Comparison of ENCODE assay signal across 19 mouse cellular contexts in genomic region chr14:28525566-28525965, GRCm38 (mm10). TPM values are rescaled to one million over a fixed set of nuclear protein-coding genes. Genes with fewer than 3 reads are reported as not detected.
DNase-seq lines count a peak whose midpoint lies in the region; ATAC-seq and TF ChIP-seq lines count a peak whose summit lies in the region.
"Had no signal": no experiment of that assay in that cellular context is flagged by ENCODE, and none has a peak within 500 bp of the region (broad histone marks: within the 10 kb centered on the region; RNA-seq: fewer than 3 reads in every experiment).

No protein-coding gene starts in this region.

- peaks cover 48% of the 10 kb centered on the region for H3K4me1 ChIP-seq in embryonic facial prominence, embryonic 13.5 days
- H3K4me1 ChIP-seq in embryonic facial prominence, embryonic 10.5 days, result peaks cover 20% of the 10 kb centered on the region
- no peaks in the 10 kb centered on the region for H3K4me1 ChIP-seq in lung, embryonic 16.5 days (replicated peaks; ENCODE audit: control insufficient read depth, insufficient read depth, low read length)
- peaks cover 2% of the 10 kb centered on the region; the same call in 1 of the 2 replicates for H3K4me1 ChIP-seq in embryonic fibroblast, embryonic 13.5 days (ENCODE audit: control insufficient read depth, insufficient read depth, low read length)
- no peaks in the 10 kb centered on the region for H3K4me1 ChIP-seq in kidney, adult 2 months (ENCODE audit: control insufficient read depth, insufficient read depth, low read length)
- H3K4me1 ChIP-seq: forebrain, embryonic 12.5 days; intestine, embryonic 15.5 days had no signal

- no peaks in the 10 kb centered on the region for H3K9me3 ChIP-seq in embryonic facial prominence, embryonic 13.5 days
- H3K9me3 ChIP-seq in embryonic facial prominence, embryonic 10.5 days, result no peaks in the 10 kb centered on the region
- no peaks in the 10 kb centered on the region for H3K9me3 ChIP-seq in lung, embryonic 16.5 days (ENCODE audit: control insufficient read depth, low read length)
- H3K9me3 ChIP-seq: forebrain, embryonic 12.5 days; heart, embryonic 15.5 days; intestine, embryonic 15.5 days had no signal

- H3K4me2 ChIP-seq in embryonic facial prominence, embryonic 13.5 days, result no peak overlapping the region
- no peak overlapping the region for H3K4me2 ChIP-seq in lung, embryonic 16.5 days (ENCODE audit: low read depth, low read length)
- H3K4me2 ChIP-seq: forebrain, embryonic 12.5 days; heart, embryonic 15.5 days; hindbrain, embryonic 14.5 days; intestine, embryonic 15.5 days had no signal

- H3K4me3 ChIP-seq in embryonic facial prominence, embryonic 13.5 days, result no peak overlapping the region
- no peak overlapping the region for H3K4me3 ChIP-seq in embryonic facial prominence, embryonic 10.5 days
- no peak overlapping the region for H3K4me3 ChIP-seq in lung, embryonic 16.5 days (ENCODE audit: low read length)
- no peak overlapping the region for H3K4me3 ChIP-seq in embryonic fibroblast, embryonic 13.5 days (ENCODE audit: insufficient read depth, low read length)
- H3K4me3 ChIP-seq in kidney, adult 2 months (ENCODE audit: insufficient read depth, low read depth, low read length), result no peak overlapping the region
- H3K4me3 ChIP-seq: forebrain, embryonic 12.5 days; heart, embryonic 15.5 days; intestine, embryonic 15.5 days had no signal

- no peak for DNase-seq in embryonic facial prominence, embryonic 10.5 days (ENCODE audit: low spot score)
- DNase-seq in lung, postnatal 4 days, result no peak
- peak; percentile 21 for DNase-seq in NIH3T3 (ENCODE audit: low read depth)
- DNase-seq in kidney, adult 2 months, result no peak
- DNase-seq in frontal cortex, postnatal 36 days (ENCODE audit: low spot score in 2 of 2), result no peak
- DNase-seq: adrenal gland, postnatal 10 days; cerebellum, adult 11 months; cerebellum, adult 8-10 months; cerebellum, postnatal 14 days; gastrocnemius, postnatal 14 days; heart, postnatal 14 days had no signal

- H3K36me3 ChIP-seq in embryonic facial prominence, embryonic 13.5 days, result peaks cover 59% of the 10 kb centered on the region
- H3K36me3 ChIP-seq in embryonic facial prominence, embryonic 10.5 days (replicated peaks), result peaks cover 41% of the 10 kb centered on the region
- no peaks in the 10 kb centered on the region for H3K36me3 ChIP-seq in lung, embryonic 16.5 days (ENCODE audit: control insufficient read depth, insufficient read depth, low read length)
- no peaks in the 10 kb centered on the region for H3K36me3 ChIP-seq in kidney, adult 2 months (ENCODE audit: control insufficient read depth, insufficient read depth, low read length)

- H3K27ac ChIP-seq in embryonic facial prominence, embryonic 13.5 days, result peak overlapping the region; percentile 62
- no peak overlapping the region for H3K27ac ChIP-seq in embryonic facial prominence, embryonic 10.5 days (replicated peaks)
- H3K27ac ChIP-seq in lung, embryonic 16.5 days (ENCODE audit: low read length), result no peak overlapping the region
- peak overlapping the region; percentile 39; the same call in 1 of the 2 replicates for H3K27ac ChIP-seq in embryonic fibroblast, embryonic 13.5 days (ENCODE audit: insufficient read depth, low read length)
- H3K27ac ChIP-seq in kidney, adult 2 months (ENCODE audit: insufficient read depth, low read depth, low read length), result no peak overlapping the region
- H3K27ac ChIP-seq: forebrain, embryonic 12.5 days; heart, embryonic 15.5 days; hindbrain, embryonic 14.5 days; intestine, embryonic 15.5 days had no signal

- no peak for ATAC-seq in embryonic facial prominence, embryonic 13.5 days (ENCODE audit: insufficient number of reproducible peaks, insufficient read depth, low FRiP score, low TSS enrichment, low read depth)
- 0 out of 2 replicates have a peak, but pooled peaks have one; percentile 31 for ATAC-seq in lung, embryonic 16.5 days (ENCODE audit: low read depth)
- ATAC-seq: forebrain, embryonic 16.5 days; intestine, embryonic 15.5 days had no signal

- H3K9ac ChIP-seq in embryonic facial prominence, embryonic 13.5 days, result no peak overlapping the region
- no peak overlapping the region for H3K9ac ChIP-seq in lung, embryonic 16.5 days (ENCODE audit: low read length)
- H3K9ac ChIP-seq: forebrain, embryonic 12.5 days; heart, embryonic 15.5 days; hindbrain, embryonic 14.5 days; intestine, embryonic 15.5 days had no signal

- 35% methylated on average over 1 of the region's 1 CpGs for WGBS in embryonic facial prominence, embryonic 13.5 days
- 75% methylated on average over 1 of the region's 1 CpGs for WGBS in embryonic facial prominence, embryonic 10.5 days
- 55% methylated on average over 1 of the region's 1 CpGs for WGBS in lung, embryonic 16.5 days
- WGBS in kidney, adult 2 months, result 73% methylated on average over 1 of the region's 1 CpGs

- TF ChIP-seq CTCF in embryonic fibroblast, embryonic 13.5 days (IDR thresholded peaks at IDR 0.05; ENCODE audit: borderline replicate concordance, insufficient read depth, low read length), result no peak
- TF ChIP-seq CTCF in kidney, adult 2 months (conservative IDR thresholded peaks at IDR 0.05; ENCODE audit: insufficient read depth, insufficient read length, low read depth, low read length), result no peak

- peak; percentile 16; the same call in 1 of the 2 replicates for TF ChIP-seq POLR2A in embryonic fibroblast, embryonic 13.5 days (IDR thresholded peaks at IDR 0.05; ENCODE audit: low read depth, low read length)
- no peak for TF ChIP-seq POLR2A in kidney, adult 2 months (IDR thresholded peaks at IDR 0.05; ENCODE audit: low read depth, low read length)

- H3K27me3 ChIP-seq in embryonic facial prominence, embryonic 13.5 days, result no peaks in the 10 kb centered on the region
- no peaks in the 10 kb centered on the region for H3K27me3 ChIP-seq in embryonic facial prominence, embryonic 10.5 days (replicated peaks; ENCODE audit: low read depth, poor library complexity, severe bottlenecking)
- H3K27me3 ChIP-seq in lung, embryonic 16.5 days (ENCODE audit: control insufficient read depth, insufficient read depth, low read depth, low read length), result no peaks in the 10 kb centered on the region
- no peaks in the 10 kb centered on the region for H3K27me3 ChIP-seq in kidney, adult 2 months (replicated peaks; ENCODE audit: control insufficient read depth, insufficient read depth, low read length)
- H3K27me3 ChIP-seq: forebrain, embryonic 12.5 days; heart, embryonic 15.5 days; intestine, embryonic 15.5 days had no signal

RNA-seq across cellular contexts. Expression of gene Wnt5a, which starts 21.0 kb away (rescaled TPM):
- polyA plus RNA-seq in embryonic facial prominence, embryonic 13.5 days (2015; fragmentation: Nextera tagmentation; extraction: Ambion mirVana), result 280 and 323 TPM in 2 replicates
- 37.2 and 40.4 TPM in 2 replicates for polyA plus RNA-seq in embryonic facial prominence, embryonic 10.5 days (2016; fragmentation: Nextera tagmentation; extraction: Ambion mirVana)
- 20.0 and 22.8 TPM in 2 replicates for polyA plus RNA-seq in lung, embryonic 16.5 days (2015; fragmentation: Nextera tagmentation; extraction: Ambion mirVana)
- polyA plus RNA-seq in embryonic fibroblast, embryonic 13.5 days (2011; ENCODE audit: insufficient read length, low read depth, missing spikeins), result 90.9 and 112 TPM in 2 replicates
- 7.0 and 8.9 TPM in 2 replicates for polyA plus RNA-seq in kidney, adult 2 months (2012; rRNA removed)

Comparison
In these comparisons a context has a peak if more than half of its experiments do, and no peak if none do; other contexts are left out.
1. H3K27ac ChIP-seq: peak in embryonic facial prominence, embryonic 13.5 days (single experiment) and embryonic fibroblast, embryonic 13.5 days (single experiment); none in embryonic facial prominence, embryonic 10.5 days (single experiment), lung, embryonic 16.5 days (single experiment) and kidney, adult 2 months (single experiment).